Mouse (Mus musculus): ENCODE results near the gene Exoc4. TPM values are rescaled to one million over a fixed set of nuclear protein-coding genes. Genes with fewer than 3 reads are reported as not detected.

The Exoc4 gene
- total and polyA plus RNA-seq, 3 experiments = 10.5 to 86.2 (median 80.5) TPM

GRCm38 (mm10) chr6:33993842-33994241, 745.0 kb downstream of the Exoc4 start:
- ATAC-seq (ENCODE audit: extremely low read depth, insufficient number of reproducible peaks, low FRiP score, poor library complexity, severe bottlenecking) (no peak), DNase-seq (ENCODE audit: low spot score) (no peak)
- TF ChIP-seq POLR2AphosphoS5 (IDR thresholded peaks at IDR 0.05; ENCODE audit: insufficient replicate concordance, low read depth, low read length) = no peak
- TF ChIP-seq TAL1 (conservative IDR thresholded peaks at IDR 0.05; ENCODE audit: low read depth, low read length) = no peak
- TF ChIP-seq CTCF (IDR thresholded peaks at IDR 0.05; ENCODE audit: low read depth, low read length) = no peak
- Histone ChIP-seq H3K9me3 (replicated peaks) (no peaks in the 10 kb centered on the region), H3K4me1 (ENCODE audit: insufficient read depth, low read depth, low read length) (no peaks in the 10 kb centered on the region), H3K4me3 (ENCODE audit: low read depth, low read length) (no peak overlapping the region), H3K27me3 (ENCODE audit: insufficient read depth, low read length) (peaks cover 17% of the 10 kb centered on the region), H3K36me3 (replicated peaks) (no peaks in the 10 kb centered on the region)

GRCm38 (mm10) chr6:33998590-33998989, 749.7 kb downstream of the Exoc4 start:
- no peak for TF ChIP-seq GATA2 (IDR thresholded peaks at IDR 0.05; ENCODE audit: borderline replicate concordance, low read depth, low read length)
- ATAC-seq (ENCODE audit: extremely low read depth, insufficient number of reproducible peaks, low FRiP score, poor library complexity, severe bottlenecking) (no peak), DNase-seq (ENCODE audit: low spot score) (no peak)
- H3K4me3 ChIP-seq (ENCODE audit: low read depth, low read length) = no peak overlapping the region
- H3K36me3 ChIP-seq (replicated peaks) = no peaks in the 10 kb centered on the region
- no peaks in the 10 kb centered on the region for H3K4me1 ChIP-seq (ENCODE audit: insufficient read depth, low read depth, low read length)
- H3K9me3 ChIP-seq (replicated peaks) = no peaks in the 10 kb centered on the region
- peaks cover 14% of the 10 kb centered on the region for H3K27me3 ChIP-seq (ENCODE audit: insufficient read depth, low read length)

- no peak for TF ChIP-seq GATA1 (IDR thresholded peaks at IDR 0.05; ENCODE audit: borderline replicate concordance, low read length)
- no peak for TF ChIP-seq POLR2AphosphoS5 (IDR thresholded peaks at IDR 0.05; ENCODE audit: insufficient replicate concordance, low read depth, low read length)
- no peak for TF ChIP-seq TAL1 (conservative IDR thresholded peaks at IDR 0.05; ENCODE audit: low read depth, low read length)
- no peak for TF ChIP-seq CTCF (IDR thresholded peaks at IDR 0.05; ENCODE audit: low read depth, low read length)
- TF ChIP-seq GATA2 (IDR thresholded peaks at IDR 0.05; ENCODE audit: borderline replicate concordance, low read depth, low read length) = no peak
- peaks cover 11% of the 10 kb centered on the region for H3K27me3 ChIP-seq (ENCODE audit: insufficient read depth, low read length)
- ATAC-seq (ENCODE audit: extremely low read depth, insufficient number of reproducible peaks, low FRiP score, poor library complexity, severe bottlenecking) = no peak
- no peaks in the 10 kb centered on the region for H3K9me3 ChIP-seq (replicated peaks)
- H3K4me3 ChIP-seq (ENCODE audit: low read depth, low read length) = no peak overlapping the region
- H3K36me3 ChIP-seq (replicated peaks) = no peaks in the 10 kb centered on the region
- no peak for DNase-seq (ENCODE audit: low spot score)
- no peaks in the 10 kb centered on the region for H3K4me1 ChIP-seq (ENCODE audit: insufficient read depth, low read depth, low read length)
These were observed 750.6 kb downstream of the Exoc4 start for GRCm38 (mm10) chr6:33999530-33999929.

- no peak overlapping the region for H3K4me3 ChIP-seq (ENCODE audit: low read depth, low read length)
- no peaks in the 10 kb centered on the region for H3K4me1 ChIP-seq (ENCODE audit: insufficient read depth, low read depth, low read length)
- no peaks in the 10 kb centered on the region for H3K9me3 ChIP-seq (replicated peaks)
- no peak for DNase-seq (ENCODE audit: low spot score)
- ATAC-seq (ENCODE audit: extremely low read depth, insufficient number of reproducible peaks, low FRiP score, poor library complexity, severe bottlenecking) = no peak
- TF ChIP-seq GATA2 (IDR thresholded peaks at IDR 0.05; ENCODE audit: borderline replicate concordance, low read depth, low read length) = no peak
- TF ChIP-seq TAL1 (conservative IDR thresholded peaks at IDR 0.05; ENCODE audit: low read depth, low read length) = no peak
- TF ChIP-seq POLR2AphosphoS5 (IDR thresholded peaks at IDR 0.05; ENCODE audit: insufficient replicate concordance, low read depth, low read length) = no peak
- TF ChIP-seq GATA1 (IDR thresholded peaks at IDR 0.05; ENCODE audit: borderline replicate concordance, low read length) = no peak
- no peak for TF ChIP-seq CTCF (IDR thresholded peaks at IDR 0.05; ENCODE audit: low read depth, low read length)
- H3K27me3 ChIP-seq (ENCODE audit: insufficient read depth, low read length) = peaks cover 11% of the 10 kb centered on the region; the same call in 1 of the 2 replicates
- H3K36me3 ChIP-seq (replicated peaks) = no peaks in the 10 kb centered on the region
These were observed 751.8 kb downstream of the Exoc4 start for GRCm38 (mm10) chr6:34000644-34001043.

GRCm38 (mm10) chr6:34003033-34003432, 754.1 kb downstream of the Exoc4 start:
- ATAC-seq (ENCODE audit: extremely low read depth, insufficient number of reproducible peaks, low FRiP score, poor library complexity, severe bottlenecking) (no peak), DNase-seq (ENCODE audit: low spot score) (no peak)
- H3K27me3 ChIP-seq (ENCODE audit: insufficient read depth, low read length) = peaks cover 4% of the 10 kb centered on the region; the same call in 1 of the 2 replicates
- no peaks in the 10 kb centered on the region for H3K36me3 ChIP-seq (replicated peaks)
- H3K4me3 ChIP-seq (ENCODE audit: low read depth, low read length) = no peak overlapping the region
- H3K9me3 ChIP-seq (replicated peaks) = no peaks in the 10 kb centered on the region
- no peaks in the 10 kb centered on the region for H3K4me1 ChIP-seq (ENCODE audit: insufficient read depth, low read depth, low read length)
- TF ChIP-seq GATA2 (IDR thresholded peaks at IDR 0.05; ENCODE audit: borderline replicate concordance, low read depth, low read length) (no peak), CTCF (IDR thresholded peaks at IDR 0.05; ENCODE audit: low read depth, low read length) (no peak), POLR2AphosphoS5 (IDR thresholded peaks at IDR 0.05; ENCODE audit: insufficient replicate concordance, low read depth, low read length) (no peak), GATA1 (IDR thresholded peaks at IDR 0.05; ENCODE audit: borderline replicate concordance, low read length) (no peak), TAL1 (conservative IDR thresholded peaks at IDR 0.05; ENCODE audit: low read depth, low read length) (no peak)

- peaks cover 7% of the 10 kb centered on the region for H3K9me3 ChIP-seq (replicated peaks)
- H3K4me1 ChIP-seq (ENCODE audit: insufficient read depth, low read depth, low read length) = no peaks in the 10 kb centered on the region
- H3K27me3 ChIP-seq (ENCODE audit: insufficient read depth, low read length) = peaks cover 3% of the 10 kb centered on the region; the same call in 1 of the 2 replicates
- TF ChIP-seq GATA1 (IDR thresholded peaks at IDR 0.05; ENCODE audit: borderline replicate concordance, low read length) (no peak), POLR2AphosphoS5 (IDR thresholded peaks at IDR 0.05; ENCODE audit: insufficient replicate concordance, low read depth, low read length) (no peak), GATA2 (IDR thresholded peaks at IDR 0.05; ENCODE audit: borderline replicate concordance, low read depth, low read length) (no peak), TAL1 (conservative IDR thresholded peaks at IDR 0.05; ENCODE audit: low read depth, low read length) (no peak), CTCF (IDR thresholded peaks at IDR 0.05; ENCODE audit: low read depth, low read length) (no peak)
- no peaks in the 10 kb centered on the region for H3K36me3 ChIP-seq (replicated peaks)
- DNase-seq (ENCODE audit: low spot score) = no peak
- no peak overlapping the region for H3K4me3 ChIP-seq (ENCODE audit: low read depth, low read length)
- ATAC-seq (ENCODE audit: extremely low read depth, insufficient number of reproducible peaks, low FRiP score, poor library complexity, severe bottlenecking) = no peak
These were observed 764.6 kb downstream of the Exoc4 start for GRCm38 (mm10) chr6:34013469-34013868.

Other genes starting within 250 kb of the Exoc4 start
- gene Chchd3, start 188.8 kb upstream of the Exoc4 start, total RNA-seq (2014; fragmentation: Nextera tagmentation) = 190 and 200 TPM in 2 replicates
- gene Chchd3, start 188.8 kb upstream of the Exoc4 start, total RNA-seq (2017) = 246 and 262 TPM in 2 replicates
- 145 and 158 TPM in 2 replicates for gene Chchd3, start 188.8 kb upstream of the Exoc4 start, polyA plus RNA-seq (2012)

Measured in G1E (cell line).